Mouse (Mus musculus): ENCODE results near the gene Ddb2. TPM values are rescaled to one million over a fixed set of nuclear protein-coding genes. Genes with fewer than 3 reads are reported as not detected.
A peak's percentile ranks its signal among the peaks of the same experiment; 100 is the strongest.

Ddb2 gene
- polyA plus RNA-seq, 1 experiment from 2014 or later: 11.7 TPM

DNA sequence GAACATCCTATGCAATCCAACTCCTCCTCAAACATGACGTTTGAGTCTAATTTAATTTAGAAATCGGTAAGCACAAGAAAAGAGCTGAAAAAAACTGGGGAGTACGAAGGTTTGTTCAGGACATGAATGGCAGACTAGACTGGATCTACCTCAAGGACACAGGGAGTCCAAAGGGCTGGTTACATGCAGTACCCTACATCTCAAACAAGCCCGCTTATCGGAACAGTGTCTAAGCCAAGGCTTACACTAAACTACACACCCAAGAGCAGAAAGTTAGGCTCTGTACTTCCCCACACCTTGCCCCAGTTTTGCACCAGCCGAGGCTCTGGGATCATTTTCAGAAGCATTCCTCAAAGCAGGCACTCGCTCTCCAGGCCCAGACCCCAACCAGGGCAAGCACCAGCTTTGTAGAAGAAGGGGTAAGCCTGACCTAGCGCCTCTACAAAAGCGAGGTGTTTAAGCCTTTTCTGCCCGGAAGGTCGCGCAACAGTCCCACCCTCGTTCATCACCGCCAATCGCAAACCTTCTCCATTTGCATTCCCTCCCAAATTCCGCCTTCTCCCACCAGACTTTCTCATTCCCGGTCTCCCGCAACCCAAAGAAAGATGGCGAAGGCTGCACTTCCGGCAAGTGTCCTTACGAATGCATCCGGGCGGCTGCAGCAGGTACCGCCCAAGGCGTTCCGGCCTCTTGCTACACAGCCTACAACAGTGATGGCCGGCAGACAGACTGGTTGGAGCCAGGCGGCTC lies 34.4 kb downstream of the Ddb2 start, which contains the start of the genes Nr1h3 and Acp2:
TSS of gene Nr1h3 (minus strand) at position 613 of the 750 bp plus-strand sequence.
TSS of gene Acp2 (plus strand) at position 664 of the 750 bp plus-strand sequence.
- Histone ChIP-seq H3K27ac (ENCODE audit: low read length) (peak within 1 kb of the TSS; percentile 95), H3K4me3 (ENCODE audit: low read length) (peak within 1 kb of the TSS; percentile 79), H3K4me1 (ENCODE audit: control insufficient read depth, insufficient read depth, low read length) (peaks cover 13% of the 10 kb centered on the region; the same call in 1 of the 2 replicates), H3K9ac (ENCODE audit: low read length) (peak within 1 kb of the TSS; percentile 88), H3K4me2 (ENCODE audit: low read depth, low read length) (peak within 1 kb of the TSS; percentile 76), H3K27me3 (ENCODE audit: control insufficient read depth, insufficient read depth, low read length) (no peaks in the 10 kb centered on the region), H3K9me3 (replicated peaks; ENCODE audit: control insufficient read depth, low read length) (no peaks in the 10 kb centered on the region), H3K36me3 (ENCODE audit: control insufficient read depth, insufficient read depth) (peaks cover 20% of the 10 kb centered on the region)
- peak; percentile 94 for ATAC-seq (replicated peaks; ENCODE audit: extremely low read depth, insufficient read depth, low FRiP score)
- WGBS: 3% methylated on average over 28 of the region's 28 CpGs

GRCm38 (mm10) chr2:91198888-91199287 lies 37.9 kb downstream of the Ddb2 start:
- no peaks in the 10 kb centered on the region for H3K36me3 ChIP-seq (ENCODE audit: control insufficient read depth, insufficient read depth)
- no peak for ATAC-seq (replicated peaks; ENCODE audit: extremely low read depth, insufficient read depth, low FRiP score)
- WGBS: 71% methylated on average over 3 of the region's 3 CpGs
- H3K27ac ChIP-seq (ENCODE audit: low read length): no peak overlapping the region
- H3K27me3 ChIP-seq (ENCODE audit: control insufficient read depth, insufficient read depth, low read length): no peaks in the 10 kb centered on the region
- no peak overlapping the region for H3K9ac ChIP-seq (ENCODE audit: low read length)
- no peak overlapping the region for H3K4me2 ChIP-seq (ENCODE audit: low read depth, low read length)
- H3K4me3 ChIP-seq (ENCODE audit: low read length): no peak overlapping the region
- no peaks in the 10 kb centered on the region for H3K9me3 ChIP-seq (replicated peaks; ENCODE audit: control insufficient read depth, low read length)
- peaks cover 19% of the 10 kb centered on the region for H3K4me1 ChIP-seq (ENCODE audit: control insufficient read depth, insufficient read depth, low read length)

GRCm38 (mm10) chr2:91196577-91197001 lies 40.2 kb downstream of the Ddb2 start:
- H3K9me3 ChIP-seq (replicated peaks; ENCODE audit: control insufficient read depth, low read length): no peaks in the 10 kb centered on the region
- H3K27ac ChIP-seq (ENCODE audit: low read length): peak overlapping the region; percentile 49
- H3K27me3 ChIP-seq (ENCODE audit: control insufficient read depth, insufficient read depth, low read length): no peaks in the 10 kb centered on the region; the same call in 1 of the 2 replicates
- WGBS: 45% methylated on average over 3 of the region's 3 CpGs
- no peak for ATAC-seq (replicated peaks; ENCODE audit: extremely low read depth, insufficient read depth, low FRiP score)
- no peak overlapping the region for H3K4me2 ChIP-seq (ENCODE audit: low read depth, low read length)
- H3K36me3 ChIP-seq (ENCODE audit: control insufficient read depth, insufficient read depth): no peaks in the 10 kb centered on the region
- no peak overlapping the region for H3K9ac ChIP-seq (ENCODE audit: low read length)
- H3K4me3 ChIP-seq (ENCODE audit: low read length): no peak overlapping the region
- H3K4me1 ChIP-seq (ENCODE audit: control insufficient read depth, insufficient read depth, low read length): peaks cover 8% of the 10 kb centered on the region

DNA sequence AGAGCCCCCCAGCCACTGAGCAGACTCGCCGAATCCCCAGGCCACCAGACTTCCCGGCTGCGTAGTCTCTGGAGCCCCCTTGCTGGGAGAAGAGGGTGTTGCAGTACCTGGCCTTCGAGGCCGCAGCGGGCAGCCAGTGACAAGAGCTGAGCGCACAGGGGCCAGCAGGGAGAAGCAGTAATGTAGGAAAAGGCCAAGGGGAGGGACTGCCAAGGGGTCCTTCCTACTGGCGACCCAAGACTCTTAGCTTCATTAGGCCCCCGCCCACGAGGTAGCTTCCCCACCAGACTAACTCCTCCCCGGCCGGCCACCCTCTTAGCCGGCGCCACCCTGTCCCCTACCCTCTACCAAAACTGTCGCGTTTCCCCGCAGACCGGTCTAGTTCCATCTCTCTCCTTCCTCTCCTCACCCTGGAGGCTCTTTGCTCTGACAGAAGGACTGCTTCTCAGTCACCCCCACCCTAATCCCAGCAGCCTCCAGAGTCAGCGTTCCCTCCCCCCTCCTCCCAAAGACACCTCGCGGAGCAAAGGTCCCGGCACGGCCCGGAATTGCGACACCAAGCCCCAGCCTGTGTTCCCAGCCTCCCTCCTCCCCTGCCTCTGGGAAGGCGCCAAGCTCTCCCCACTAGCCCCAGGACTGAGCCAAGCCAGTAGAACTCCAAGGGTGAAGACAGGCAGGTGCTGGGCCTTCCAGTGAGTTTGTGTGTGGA lies 42.0 kb downstream of the Ddb2 start:
- Histone ChIP-seq H3K9me3 (replicated peaks; ENCODE audit: control insufficient read depth, low read length) (no peaks in the 10 kb centered on the region), H3K4me2 (ENCODE audit: low read depth, low read length) (peak overlapping the region; percentile 77), H3K9ac (ENCODE audit: low read length) (peak overlapping the region; percentile 78), H3K36me3 (ENCODE audit: control insufficient read depth, insufficient read depth) (no peaks in the 10 kb centered on the region), H3K27ac (ENCODE audit: low read length) (peak overlapping the region; percentile 12; the same call in 1 of the 2 replicates), H3K4me3 (ENCODE audit: low read length) (peak overlapping the region; percentile 49), H3K4me1 (ENCODE audit: control insufficient read depth, insufficient read depth, low read length) (peaks cover 5% of the 10 kb centered on the region), H3K27me3 (ENCODE audit: control insufficient read depth, insufficient read depth, low read length) (no peaks in the 10 kb centered on the region; the same call in 1 of the 2 replicates)
- WGBS: under 1% methylated on average over 27 of the region's 27 CpGs
- peak; percentile 89 for ATAC-seq (replicated peaks; ENCODE audit: extremely low read depth, insufficient read depth, low FRiP score)

DNA sequence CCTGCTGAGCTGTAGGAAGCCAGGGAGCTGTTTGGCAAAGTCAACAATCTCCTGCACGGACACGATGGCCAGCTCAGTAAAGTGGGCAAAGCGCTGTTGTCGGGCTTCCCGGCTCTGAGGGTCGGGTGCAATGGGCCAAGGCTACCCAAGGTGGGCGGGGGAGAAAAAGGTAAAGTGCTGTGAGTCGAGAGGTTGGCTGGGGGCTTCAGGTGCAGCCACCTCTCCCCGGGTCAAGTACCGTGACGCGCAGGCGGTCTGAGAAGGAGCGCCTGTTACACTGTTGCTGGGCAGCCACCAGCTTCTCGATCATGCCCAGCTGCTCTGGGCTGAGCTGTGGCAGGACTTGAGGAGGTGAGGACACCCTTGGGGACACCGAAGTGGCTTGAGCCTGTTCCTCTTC lies 46.3 kb downstream of the Ddb2 start:
- H3K4me1 ChIP-seq (ENCODE audit: control insufficient read depth, insufficient read depth, low read length): peaks cover 5% of the 10 kb centered on the region
- H3K27ac ChIP-seq (ENCODE audit: low read length): no peak overlapping the region
- no peak overlapping the region for H3K9ac ChIP-seq (ENCODE audit: low read length)
- no peak for ATAC-seq (replicated peaks; ENCODE audit: extremely low read depth, insufficient read depth, low FRiP score)
- H3K4me3 ChIP-seq (ENCODE audit: low read length): no peak overlapping the region
- H3K9me3 ChIP-seq (replicated peaks; ENCODE audit: control insufficient read depth, low read length): no peaks in the 10 kb centered on the region
- no peak overlapping the region for H3K4me2 ChIP-seq (ENCODE audit: low read depth, low read length)
- no peaks in the 10 kb centered on the region for H3K36me3 ChIP-seq (ENCODE audit: control insufficient read depth, insufficient read depth)
- 84% methylated on average over 16 of the region's 16 CpGs for WGBS
- no peaks in the 10 kb centered on the region; the same call in 1 of the 2 replicates for H3K27me3 ChIP-seq (ENCODE audit: control insufficient read depth, insufficient read depth, low read length)

GRCm38 (mm10) chr2:91187431-91187830 lies 49.4 kb downstream of the Ddb2 start:
- Histone ChIP-seq H3K9ac (ENCODE audit: low read length) (no peak overlapping the region), H3K36me3 (ENCODE audit: control insufficient read depth, insufficient read depth) (no peaks in the 10 kb centered on the region), H3K4me3 (ENCODE audit: low read length) (no peak overlapping the region), H3K27me3 (ENCODE audit: control insufficient read depth, insufficient read depth, low read length) (no peaks in the 10 kb centered on the region; the same call in 1 of the 2 replicates), H3K9me3 (replicated peaks; ENCODE audit: control insufficient read depth, low read length) (no peaks in the 10 kb centered on the region), H3K4me2 (ENCODE audit: low read depth, low read length) (no peak overlapping the region), H3K27ac (ENCODE audit: low read length) (no peak overlapping the region), H3K4me1 (ENCODE audit: control insufficient read depth, insufficient read depth, low read length) (no peaks in the 10 kb centered on the region; the same call in 1 of the 2 replicates)
- ATAC-seq (replicated peaks; ENCODE audit: extremely low read depth, insufficient read depth, low FRiP score): no peak
- 50% methylated on average over 4 of the region's 4 CpGs for WGBS

DNA sequence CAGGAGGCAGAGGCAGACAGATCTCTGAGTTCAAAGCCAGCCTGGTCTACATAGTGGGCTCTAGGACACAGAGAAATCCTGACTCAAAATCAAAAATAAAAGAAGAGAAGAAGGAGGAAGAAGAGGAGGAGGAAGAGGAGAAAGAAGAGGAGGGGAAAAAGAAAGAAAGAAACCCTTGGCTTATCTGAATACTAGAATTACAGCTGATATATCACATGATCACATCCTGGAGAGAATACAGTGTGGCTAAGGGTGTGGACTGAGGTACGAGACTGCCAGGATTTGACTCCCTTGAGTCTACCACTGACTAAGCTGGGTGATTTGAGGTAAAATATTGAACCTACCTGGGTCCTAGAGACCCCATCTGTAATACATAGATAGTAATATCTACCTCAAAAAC lies 50.6 kb downstream of the Ddb2 start:
- 49% methylated on average over 1 of the region's 1 CpGs for whole genome bisulfite sequencing
- no peak for ATAC-seq (replicated peaks; ENCODE audit: extremely low read depth, insufficient read depth, low FRiP score)
- H3K9me3 ChIP-seq (replicated peaks; ENCODE audit: control insufficient read depth, low read length): no peaks in the 10 kb centered on the region

GRCm38 (mm10) chr2:91183711-91184405 lies 52.9 kb downstream of the Ddb2 start, which contains the start of gene Madd:
TSS of gene Madd (minus strand) at chr2:91183837.
- Histone ChIP-seq H3K4me1 (ENCODE audit: control insufficient read depth, insufficient read depth, low read length) (peaks cover 9% of the 10 kb centered on the region), H3K9me3 (replicated peaks; ENCODE audit: control insufficient read depth, low read length) (no peaks in the 10 kb centered on the region), H3K4me2 (ENCODE audit: low read depth, low read length) (peak within 1 kb of the TSS; percentile 94), H3K27ac (ENCODE audit: low read length) (peak within 1 kb of the TSS; percentile 64), H3K9ac (ENCODE audit: low read length) (peak within 1 kb of the TSS; percentile 81), H3K27me3 (ENCODE audit: control insufficient read depth, insufficient read depth, low read length) (no peaks in the 10 kb centered on the region), H3K4me3 (ENCODE audit: low read length) (peak within 1 kb of the TSS; percentile 92), H3K36me3 (ENCODE audit: control insufficient read depth, insufficient read depth) (no peaks in the 10 kb centered on the region)
- 51% methylated on average over 15 of the region's 15 CpGs for WGBS
- ATAC-seq (replicated peaks; ENCODE audit: extremely low read depth, insufficient read depth, low FRiP score): 0 out of 2 replicates have a peak, but pooled peaks have one; percentile 14

More for the DNA sequence above, 50.6 kb downstream of the Ddb2 start:
- no peaks in the 10 kb centered on the region for H3K36me3 ChIP-seq (ENCODE audit: control insufficient read depth, insufficient read depth)
- H3K27ac ChIP-seq (ENCODE audit: low read length): no peak overlapping the region
- no peaks in the 10 kb centered on the region for H3K27me3 ChIP-seq (ENCODE audit: control insufficient read depth, insufficient read depth, low read length)
- no peak overlapping the region for H3K9ac ChIP-seq (ENCODE audit: low read length)
- peaks cover 9% of the 10 kb centered on the region for H3K4me1 ChIP-seq (ENCODE audit: control insufficient read depth, insufficient read depth, low read length)
- no peak overlapping the region for H3K4me3 ChIP-seq (ENCODE audit: low read length)
- H3K4me2 ChIP-seq (ENCODE audit: low read depth, low read length): no peak overlapping the region
